Mouse (Mus musculus): ENCODE data around the gene Cav3.

DNA sequence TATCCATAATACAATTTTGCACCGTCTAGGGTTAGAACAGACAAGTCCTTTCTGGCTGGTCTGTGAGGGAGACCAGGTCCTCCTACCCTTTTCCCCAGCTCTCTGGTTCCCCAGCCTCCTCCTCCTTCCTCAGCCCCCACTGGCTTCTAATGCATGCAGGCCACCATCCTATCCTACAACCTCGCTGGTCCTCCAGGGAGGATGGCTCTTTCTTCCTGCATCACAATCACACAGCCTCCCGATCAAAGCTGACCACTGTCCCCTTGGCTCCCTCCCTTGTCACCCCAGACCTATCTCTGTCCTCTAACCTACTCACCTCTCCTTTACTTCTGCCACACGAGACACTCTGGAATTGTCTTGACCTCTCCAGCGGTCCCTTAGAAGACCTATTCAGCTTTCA lies 28.7 kb downstream of the Cav3 start:
- TF ChIP-seq EP300 (IDR thresholded peaks at IDR 0.05; ENCODE audit: insufficient read depth, low read depth, low read length) (no peak), CTCF (IDR thresholded peaks at IDR 0.05) (no peak), POLR2A (IDR thresholded peaks at IDR 0.05; ENCODE audit: insufficient read depth, low read depth, low read length) (no peak)

Measured in heart, adult 2 months (tissue).